Mouse (Mus musculus) liver, embryonic 11.5 days (tissue): ENCODE data around the gene A930033H14Rik. TPM values are rescaled to one million over a fixed set of nuclear protein-coding genes. Genes with fewer than 3 reads are reported as not detected.

ENCODE experiments used
- ATAC-seq: fragments of 200-750 bp; cut with Nextera tagmentation; replicated peaks from 2 replicates; pipeline ENCODE4 v1.8.0; 2017; ENCODE audit warnings: moderate number of reproducible peaks, mild to moderate bottlenecking, moderate TSS enrichment, moderate library complexity; ENCODE audit not compliant: low FRiP score
- DNase-seq: peaks from one replicate; pipeline ENCODE4 v3.0.0-alpha.2; 2017; ENCODE audit warnings: low spot score
- H3K27ac ChIP-seq: fragments of 300-500 bp; sonication (generic); 2 replicates; pipeline ENCODE4 v1.5.1; 2014; ENCODE audit warnings: mild to moderate bottlenecking, low read depth, low read length, control low read depth
- H3K27me3 ChIP-seq: fragments of 300-500 bp; sonication (generic); replicated peaks from 2 replicates; pipeline ENCODE4 v1.6.1; 2014; ENCODE audit warnings: low read length, mixed read lengths; ENCODE audit not compliant: control insufficient read depth, insufficient read depth
- H3K36me3 ChIP-seq: fragments of 300-500 bp; sonication (generic); 2 replicates; pipeline ENCODE4 v1.6.1; 2014; ENCODE audit warnings: mild to moderate bottlenecking, low read length, moderate library complexity, mixed read lengths; ENCODE audit not compliant: control insufficient read depth, insufficient read depth
- H3K4me1 ChIP-seq: fragments of 300-500 bp; sonication (generic); replicated peaks from 2 replicates; pipeline ENCODE4 v1.6.1; 2014; ENCODE audit warnings: low read length, mixed read lengths; ENCODE audit not compliant: control insufficient read depth, insufficient read depth
- H3K4me2 ChIP-seq: fragments of 300-500 bp; sonication (generic); 2 replicates; pipeline ENCODE4 v1.6.1; 2014; ENCODE audit warnings: mild to moderate bottlenecking, control low read depth, moderate library complexity
- H3K4me3 ChIP-seq: fragments of 300-500 bp; sonication (generic); 2 replicates; pipeline ENCODE4 v1.5.1; 2014; ENCODE audit warnings: low read depth, low read length, control low read depth
- H3K9ac ChIP-seq: fragments of 300-500 bp; sonication (generic); 2 replicates; pipeline ENCODE4 v1.6.1; 2014; ENCODE audit warnings: low read depth, low read length, control low read depth
- H3K9me3 ChIP-seq: fragments of 300-500 bp; sonication (generic); 2 replicates; pipeline ENCODE4 v1.6.1; 2016; ENCODE audit warnings: low read length, inconsistent platforms, mixed read lengths; ENCODE audit not compliant: control insufficient read depth
- WGBS: fragments of 180-500 bp; shearing (Covaris S2); extraction: QIAGEN DNeasy Blood & Tissue Kit; methylation state at CpG from one replicate; pipeline ENCODE4 v1.1.7; 2014; 5-methylcytosine and 5-hydroxymethylcytosine counted together
- polyA plus RNA-seq: library from polyadenylated mRNA; unstranded; fragments of >200 nt; fragmentation: Nextera tagmentation; extraction: Ambion mirVana; gene quantifications from 2 replicates; pipeline ENCODE4 v1.2.1, GENCODE M21; 2014

The A930033H14Rik gene
- 1.1 and 1.6 TPM in 2 replicates for polyA plus RNA-seq

DNA sequence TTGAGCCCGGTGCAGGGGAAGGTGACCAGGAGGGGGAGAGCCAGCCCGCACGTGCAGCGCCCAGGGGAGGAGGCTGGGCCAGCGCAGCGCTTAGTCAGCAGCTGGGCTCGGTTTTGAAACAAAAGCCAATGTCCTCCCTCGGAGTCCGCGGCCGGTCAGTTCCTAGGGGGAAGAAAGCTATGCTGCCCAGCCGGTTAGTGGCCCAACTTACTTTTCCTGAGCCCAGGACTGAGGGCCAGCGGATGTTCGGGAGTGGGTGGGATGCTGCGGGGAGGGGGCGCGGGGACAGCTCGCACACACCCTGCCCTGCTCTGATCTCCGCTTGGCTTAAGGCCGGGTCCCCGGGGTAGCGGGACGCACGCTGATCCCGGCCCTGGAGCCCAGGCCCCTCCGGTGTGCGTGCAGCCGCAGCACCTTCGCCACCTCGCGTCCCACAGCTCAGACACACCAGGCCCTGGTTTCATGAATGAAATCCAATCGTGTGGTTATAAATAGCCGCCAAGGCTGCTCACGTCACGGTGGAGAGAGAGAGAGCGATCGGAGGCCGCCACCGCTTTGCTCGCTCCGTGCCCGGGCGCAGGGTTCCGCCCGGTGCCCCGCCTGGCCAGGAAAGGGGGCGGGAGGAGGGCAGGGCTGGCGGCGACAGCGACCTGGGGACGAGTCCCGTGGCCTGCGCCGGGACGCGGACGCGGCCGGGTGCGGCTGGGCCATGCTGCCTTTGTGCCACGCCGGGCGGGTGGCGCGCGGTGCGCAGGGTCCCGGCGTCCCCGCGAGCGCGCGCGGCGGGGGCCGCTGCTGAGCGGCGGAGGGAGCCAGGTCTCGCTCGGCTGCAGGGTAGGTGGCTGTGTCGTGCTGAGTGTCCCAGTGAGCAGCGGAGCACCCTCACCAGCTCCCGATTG lies at the start of gene A930033H14Rik:
Gene A930033H14Rik, minus strand, starts transcription at position 557 of the 899 bp plus-strand sequence.
- peak within 1 kb of the TSS; percentile 92 for H3K27ac ChIP-seq
- WGBS, result under 1% methylated on average over 80 of the region's 84 CpGs
- H3K4me2 ChIP-seq, result peak within 1 kb of the TSS; percentile 93
- ATAC-seq, result peak; percentile 82
- DNase-seq, result peak; percentile 84
- H3K27me3 ChIP-seq, result no peaks in the 10 kb centered on the region
- H3K4me3 ChIP-seq, result peak within 1 kb of the TSS; percentile 74
- 0 out of 2 replicates have a peak, but pooled peaks cover 7% of the 10 kb centered on the region for H3K36me3 ChIP-seq
- no peaks in the 10 kb centered on the region for H3K9me3 ChIP-seq
- peak within 1 kb of the TSS; percentile 79 for H3K9ac ChIP-seq
- H3K4me1 ChIP-seq, result peaks cover 15% of the 10 kb centered on the region

- no peaks in the 10 kb centered on the region; the same call in 1 of the 2 replicates for H3K36me3 ChIP-seq
- H3K4me3 ChIP-seq, result no peak overlapping the region
- no peaks in the 10 kb centered on the region for H3K9me3 ChIP-seq
- no peak overlapping the region for H3K9ac ChIP-seq
- peaks cover 10% of the 10 kb centered on the region; the same call in 1 of the 2 replicates for H3K4me1 ChIP-seq
- no peaks in the 10 kb centered on the region for H3K27me3 ChIP-seq
- WGBS, result 74% methylated on average over 8 of the region's 8 CpGs
- ATAC-seq (no peak), DNase-seq (no peak)
- H3K27ac ChIP-seq, result no peak overlapping the region
- H3K4me2 ChIP-seq, result no peak overlapping the region
Measured at GRCm38 (mm10) chr10:69259929-69260328, 47.0 kb upstream of the A930033H14Rik start.

DNA sequence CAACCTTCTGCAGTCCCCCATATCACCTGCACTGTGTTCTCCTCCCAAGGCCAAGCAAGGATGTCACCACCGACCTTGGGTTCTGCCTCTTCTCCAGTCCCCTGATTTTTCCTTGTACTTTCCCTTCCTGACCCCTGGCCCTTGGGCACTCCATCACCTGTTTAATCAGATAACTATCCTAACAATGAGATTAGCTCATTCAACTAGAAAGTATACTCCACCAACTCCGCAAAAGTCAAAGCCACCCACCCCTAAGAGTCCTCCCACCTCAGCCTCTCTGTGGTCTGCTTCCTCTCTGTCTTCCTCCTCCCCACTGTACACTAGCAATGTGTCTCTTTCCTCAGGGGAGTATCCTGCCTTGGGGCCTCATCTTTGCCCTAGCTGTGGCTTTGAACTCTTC lies 46.3 kb upstream of the A930033H14Rik start:
- Histone ChIP-seq H3K9ac (no peak overlapping the region), H3K27me3 (no peaks in the 10 kb centered on the region), H3K27ac (peak overlapping the region; percentile 23; the same call in 1 of the 2 replicates), H3K4me2 (no peak overlapping the region), H3K36me3 (no peaks in the 10 kb centered on the region; the same call in 1 of the 2 replicates), H3K4me1 (peaks cover 12% of the 10 kb centered on the region), H3K4me3 (no peak overlapping the region), H3K9me3 (no peaks in the 10 kb centered on the region)
- ATAC-seq (no peak), DNase-seq (no peak)
- WGBS, result 48% methylated on average over 2 of the region's 2 CpGs

GRCm38 (mm10) chr10:69258588-69258987 lies 45.7 kb upstream of the A930033H14Rik start:
- H3K27me3 ChIP-seq, result no peaks in the 10 kb centered on the region
- H3K27ac ChIP-seq, result no peak overlapping the region; the same call in 1 of the 2 replicates

GRCm38 (mm10) chr10:69257592-69258133 lies 44.8 kb upstream of the A930033H14Rik start:
- no peak overlapping the region for H3K27ac ChIP-seq

More at GRCm38 (mm10) chr10:69258588-69258987, 45.7 kb upstream of the A930033H14Rik start:
- Histone ChIP-seq H3K9ac (no peak overlapping the region), H3K4me3 (no peak overlapping the region), H3K36me3 (no peaks in the 10 kb centered on the region; the same call in 1 of the 2 replicates), H3K4me1 (peaks cover 13% of the 10 kb centered on the region), H3K4me2 (no peak overlapping the region), H3K9me3 (no peaks in the 10 kb centered on the region)
- ATAC-seq (no peak), DNase-seq (no peak)
- 75% methylated on average over 9 of the region's 9 CpGs for WGBS

DNA sequence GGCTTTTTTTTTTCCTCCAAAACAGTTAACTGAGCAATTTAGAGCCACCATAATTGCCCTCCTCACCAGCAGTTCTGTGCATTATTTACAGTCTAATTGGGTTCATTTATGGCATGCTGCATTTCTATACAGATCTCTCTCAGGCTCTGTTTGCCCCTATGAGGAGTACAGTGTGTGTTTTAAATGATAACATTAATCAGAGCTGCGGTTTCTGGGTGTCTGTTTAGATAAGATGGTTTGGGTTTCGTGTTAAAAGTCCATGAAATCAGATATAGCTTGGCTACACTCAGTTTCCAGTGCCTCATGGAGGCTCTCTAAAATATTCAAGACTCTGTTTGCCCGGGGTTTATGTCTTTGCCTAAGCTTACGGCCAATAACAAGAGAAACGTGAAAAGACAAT lies 42.7 kb upstream of the A930033H14Rik start:
- no peaks in the 10 kb centered on the region for H3K27me3 ChIP-seq
- H3K9me3 ChIP-seq, result no peaks in the 10 kb centered on the region
- peaks cover 2% of the 10 kb centered on the region; the same call in 1 of the 2 replicates for H3K36me3 ChIP-seq
- H3K27ac ChIP-seq, result no peak overlapping the region
- peaks cover 25% of the 10 kb centered on the region for H3K4me1 ChIP-seq
- DNase-seq (no peak), ATAC-seq (peak; percentile 55; the same call in 1 of the 2 replicates)
- 28% methylated on average over 5 of the region's 5 CpGs for WGBS
- no peak overlapping the region for H3K4me2 ChIP-seq
- H3K4me3 ChIP-seq, result no peak overlapping the region
- no peak overlapping the region for H3K9ac ChIP-seq

More at GRCm38 (mm10) chr10:69257592-69258133, 44.8 kb upstream of the A930033H14Rik start:
- Histone ChIP-seq H3K36me3 (no peaks in the 10 kb centered on the region; the same call in 1 of the 2 replicates), H3K27me3 (no peaks in the 10 kb centered on the region), H3K4me2 (no peak overlapping the region), H3K9me3 (no peaks in the 10 kb centered on the region), H3K9ac (no peak overlapping the region), H3K4me1 (peaks cover 18% of the 10 kb centered on the region), H3K4me3 (no peak overlapping the region)
- ATAC-seq, result no peak
- WGBS, result 66% methylated on average over 6 of the region's 6 CpGs
- DNase-seq, result no peak

DNA sequence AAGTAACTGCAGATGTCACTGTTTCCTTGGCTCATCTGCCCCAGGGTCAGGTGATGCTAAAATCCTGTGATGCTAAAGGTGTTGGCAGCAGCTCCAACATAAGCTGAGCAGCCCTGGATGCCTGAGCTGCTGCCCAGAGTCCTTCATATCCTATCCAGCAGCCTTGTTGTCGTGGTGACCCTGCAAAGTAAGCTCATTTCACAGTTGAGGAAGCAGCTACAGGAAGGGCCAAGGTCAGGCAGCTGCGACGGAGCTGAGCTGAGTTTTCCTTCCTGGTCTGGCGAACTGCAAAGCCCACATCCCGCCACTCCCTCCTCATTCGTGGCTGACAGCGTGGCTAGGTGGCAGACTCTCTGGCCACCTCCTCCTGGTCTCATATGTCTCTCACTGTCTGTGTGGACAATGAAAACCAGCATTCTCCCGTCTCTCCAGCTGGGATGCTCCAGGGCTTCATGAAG lies 41.5 kb upstream of the A930033H14Rik start:
- Histone ChIP-seq H3K36me3 (0 out of 2 replicates have a peak, but pooled peaks cover 2% of the 10 kb centered on the region), H3K4me3 (no peak overlapping the region), H3K27me3 (no peaks in the 10 kb centered on the region), H3K4me2 (no peak overlapping the region), H3K9me3 (no peaks in the 10 kb centered on the region), H3K9ac (no peak overlapping the region), H3K4me1 (peaks cover 25% of the 10 kb centered on the region), H3K27ac (peak overlapping the region; percentile 79)
- peak; percentile 58 for ATAC-seq
- peak; percentile 36 for DNase-seq
- 13% methylated on average over 8 of the region's 8 CpGs for WGBS

DNA sequence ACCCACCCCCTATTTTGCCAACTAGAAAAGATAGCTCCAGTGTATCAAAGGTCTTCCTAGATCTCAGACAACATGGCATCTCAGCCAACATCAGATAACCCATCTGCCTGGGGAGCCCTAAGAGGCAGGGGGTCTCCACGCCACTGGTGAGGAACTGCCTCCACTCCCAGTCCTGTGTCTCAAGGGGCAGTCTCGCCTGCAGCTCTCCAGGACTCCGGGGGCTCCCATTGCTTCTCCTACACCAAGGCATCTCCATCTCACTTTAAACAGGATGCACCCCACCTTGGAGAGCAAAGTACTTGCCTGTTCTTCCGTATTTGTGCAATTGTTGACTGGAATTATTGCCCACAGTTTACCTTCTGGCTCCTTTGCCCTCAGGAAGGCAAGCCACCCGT lies 40.8 kb upstream of the A930033H14Rik start:
- H3K9ac ChIP-seq, result no peak overlapping the region
- no peaks in the 10 kb centered on the region for H3K9me3 ChIP-seq
- H3K4me1 ChIP-seq, result peaks cover 25% of the 10 kb centered on the region
- peak overlapping the region; percentile 79 for H3K27ac ChIP-seq
- H3K27me3 ChIP-seq, result no peaks in the 10 kb centered on the region
- ATAC-seq (no peak), DNase-seq (no peak)
- H3K4me3 ChIP-seq, result no peak overlapping the region
- 56% methylated on average over 5 of the region's 5 CpGs for WGBS
- 0 out of 2 replicates have a peak, but pooled peaks cover 2% of the 10 kb centered on the region for H3K36me3 ChIP-seq
- H3K4me2 ChIP-seq, result no peak overlapping the region
